Mouse (Mus musculus) heart, adult 9 months (tissue): ENCODE measurements around the gene Drc7.
"Not testable (repeated sequence)": the region's sequence is repeated elsewhere in the genome, so short reads cannot be mapped to it uniquely, and the experiment has no call there.

ENCODE experiments used
- DNase-seq, 2 experiments: peaks; one replicate each; pipeline ENCODE4 v3.0.0; 2022; ENCODE audit warnings: low spot score in 2 of 2

Drc7 gene

GRCm38 (mm10) chr8:95054927-95055510 is at the start of gene Drc7:
Gene Drc7, plus strand, starts transcription at chr8:95055103.
- DNase-seq, result no peak

- no peak for DNase-seq
Measured at GRCm38 (mm10) chr8:95012442-95012919, 42.4 kb upstream of the Drc7 start.

GRCm38 (mm10) chr8:95015866-95016265 is 39.0 kb upstream of the Drc7 start:
- DNase-seq, result no peak

- no peak for DNase-seq
Measured at GRCm38 (mm10) chr8:95016684-95017083, 38.2 kb upstream of the Drc7 start.

- DNase-seq, result no peak
Measured at GRCm38 (mm10) chr8:95017451-95017850, 37.5 kb upstream of the Drc7 start, which contains the start of gene Adgrg3. Gene Adgrg3, plus strand, starts transcription at chr8:95017692.

GRCm38 (mm10) chr8:95017969-95018635 is 36.8 kb upstream of the Drc7 start:
- DNase-seq, result no peak

GRCm38 (mm10) chr8:95020293-95020777 is 34.6 kb upstream of the Drc7 start:
- DNase-seq, result peak in 1 of 2 experiments; percentile 44

- DNase-seq, result no peak
Measured at GRCm38 (mm10) chr8:95020821-95021220, 34.1 kb upstream of the Drc7 start.

- DNase-seq, result no peak
Measured at GRCm38 (mm10) chr8:95023201-95023600, 31.7 kb upstream of the Drc7 start.

- DNase-seq, result no peak
Measured at GRCm38 (mm10) chr8:95024387-95024786, 30.5 kb upstream of the Drc7 start.

GRCm38 (mm10) chr8:95025421-95025820 is 29.5 kb upstream of the Drc7 start:
- no peak for DNase-seq

- not testable (repeated sequence) for DNase-seq
Measured at GRCm38 (mm10) chr8:95028391-95028790, 26.5 kb upstream of the Drc7 start.

GRCm38 (mm10) chr8:95037106-95037925 is 17.6 kb upstream of the Drc7 start:
- peak; percentile 13 to 28 for DNase-seq

GRCm38 (mm10) chr8:95041883-95042784 is 12.8 kb upstream of the Drc7 start:
- no peak for DNase-seq

GRCm38 (mm10) chr8:95044811-95045210 is 10.1 kb upstream of the Drc7 start:
- no peak for DNase-seq

GRCm38 (mm10) chr8:95046982-95047381 is 7.9 kb upstream of the Drc7 start:
- DNase-seq, result peak; percentile 19 to 38

- DNase-seq, result no peak
Measured at GRCm38 (mm10) chr8:95047884-95048680, 6.8 kb upstream of the Drc7 start.

- no peak for DNase-seq
Measured at GRCm38 (mm10) chr8:95049636-95050035, 5.3 kb upstream of the Drc7 start.

- DNase-seq, result no peak
Measured at GRCm38 (mm10) chr8:95054438-95054837, 465 bp upstream of the Drc7 start.

- DNase-seq, result no peak
Measured at GRCm38 (mm10) chr8:95056414-95056813, 1.5 kb downstream of the Drc7 start.
